Mouse (Mus musculus) neural tube, embryonic 12.5 days (tissue): ENCODE data around the gene Arf3. TPM values are rescaled to one million over a fixed set of nuclear protein-coding genes. Genes with fewer than 3 reads are reported as not detected.

ENCODE experiments used
- ATAC-seq: fragments of 200-750 bp; cut with Nextera tagmentation; 2 replicates; pipeline ENCODE4 v1.8.0; 2017; ENCODE audit warnings: low read depth, mild to moderate bottlenecking, moderate TSS enrichment, moderate library complexity; ENCODE audit not compliant: low FRiP score
- H3K27ac ChIP-seq: fragments of 300-500 bp; sonication (generic); 2 replicates; pipeline ENCODE4 v1.5.1; 2016
- H3K27me3 ChIP-seq: fragments of 300-500 bp; sonication (generic); replicated peaks from 2 replicates; pipeline ENCODE4 v1.6.1; 2016; ENCODE audit warnings: mild to moderate bottlenecking
- H3K36me3 ChIP-seq: fragments of 300-500 bp; sonication (generic); 2 replicates; pipeline ENCODE4 v1.6.1; 2016; ENCODE audit warnings: mild to moderate bottlenecking
- H3K4me1 ChIP-seq: fragments of 300-500 bp; sonication (generic); 2 replicates; pipeline ENCODE4 v1.6.1; 2016
- H3K4me2 ChIP-seq: fragments of 300-500 bp; sonication (generic); replicated peaks from 2 replicates; pipeline ENCODE4 v1.6.1; 2016; ENCODE audit warnings: mild to moderate bottlenecking
- H3K4me3 ChIP-seq: fragments of 300-500 bp; sonication (generic); 2 replicates; pipeline ENCODE4 v1.5.1; 2016
- H3K9ac ChIP-seq: fragments of 300-500 bp; sonication (generic); 2 replicates; pipeline ENCODE4 v1.6.1; 2016; ENCODE audit warnings: mild to moderate bottlenecking
- H3K9me3 ChIP-seq: fragments of 300-500 bp; sonication (generic); 2 replicates; pipeline ENCODE4 v1.6.1; 2016; ENCODE audit warnings: mild to moderate bottlenecking
- WGBS: fragments of 180-500 bp; shearing (Covaris S2); methylation state at CpG from one replicate; pipeline ENCODE4 v1.1.7; 2016; 5-methylcytosine and 5-hydroxymethylcytosine counted together
- polyA plus RNA-seq: library from polyadenylated mRNA; unstranded; fragments of >200 nt; fragmentation: Nextera tagmentation; extraction: Ambion mirVana; gene quantifications from 2 replicates; pipeline ENCODE4 v1.2.1, GENCODE M21; 2016

Arf3 gene
- polyA plus RNA-seq, 1 experiment from 2014 or later: 77.4 TPM

DNA sequence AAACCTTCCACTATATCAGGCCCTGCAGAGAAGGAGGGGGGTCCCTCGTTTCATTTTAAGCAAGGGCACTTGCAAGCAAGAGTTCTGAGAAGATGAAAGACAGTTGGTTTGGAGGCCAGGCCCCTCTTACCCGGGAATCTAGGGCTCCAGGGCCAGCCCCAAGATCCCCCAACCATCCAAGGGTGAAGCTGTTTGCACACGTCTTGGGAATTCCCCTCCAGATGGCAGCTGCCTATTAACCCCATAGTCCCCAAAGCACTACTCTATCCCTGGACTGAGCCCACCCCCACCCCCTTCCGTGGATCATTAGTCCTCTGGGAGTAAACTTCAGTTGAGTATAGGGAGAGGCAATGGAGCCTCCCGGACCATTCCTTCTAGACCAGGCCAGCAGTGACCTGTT lies 12.5 kb upstream of the Arf3 start:
- ATAC-seq: 0 out of 2 replicates have a peak, but pooled peaks have one; percentile 18
- Histone ChIP-seq H3K27ac (no peak overlapping the region), H3K4me1 (peaks cover 43% of the 10 kb centered on the region), H3K9me3 (no peaks in the 10 kb centered on the region), H3K4me2 (0 out of 2 replicates have a peak overlapping the region, but pooled peaks have one; percentile 53), H3K36me3 (no peaks in the 10 kb centered on the region), H3K9ac (no peak overlapping the region), H3K4me3 (no peak overlapping the region), H3K27me3 (peaks cover 98% of the 10 kb centered on the region)
- WGBS: 0% methylated on average over 5 of the region's 5 CpGs

DNA sequence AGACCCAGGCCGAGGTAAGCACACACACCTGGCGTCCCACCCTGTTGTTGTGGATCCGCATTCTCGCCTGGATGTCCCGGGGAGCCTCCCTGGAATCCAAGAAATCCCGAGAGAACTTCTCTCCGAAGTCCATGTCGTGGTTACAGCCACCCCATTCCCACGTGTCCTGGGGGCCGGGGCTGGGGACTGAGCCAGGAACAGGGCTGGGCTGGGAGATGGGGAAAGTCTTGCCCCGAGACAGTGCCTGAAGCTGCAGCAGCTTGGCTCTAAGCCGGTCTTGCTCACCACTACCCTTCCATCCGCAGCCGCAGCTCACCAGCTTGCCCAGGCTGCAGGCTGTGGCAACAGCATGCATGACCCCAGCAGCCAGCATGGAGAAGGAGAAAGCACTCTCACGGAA lies 11.1 kb upstream of the Arf3 start:
- Histone ChIP-seq H3K4me3 (no peak overlapping the region), H3K36me3 (no peaks in the 10 kb centered on the region), H3K27me3 (peaks cover 97% of the 10 kb centered on the region), H3K4me1 (peaks cover 38% of the 10 kb centered on the region), H3K9ac (no peak overlapping the region), H3K9me3 (no peaks in the 10 kb centered on the region), H3K4me2 (no peak overlapping the region), H3K27ac (no peak overlapping the region)
- 4% methylated on average over 15 of the region's 15 CpGs for WGBS
- ATAC-seq: no peak

DNA sequence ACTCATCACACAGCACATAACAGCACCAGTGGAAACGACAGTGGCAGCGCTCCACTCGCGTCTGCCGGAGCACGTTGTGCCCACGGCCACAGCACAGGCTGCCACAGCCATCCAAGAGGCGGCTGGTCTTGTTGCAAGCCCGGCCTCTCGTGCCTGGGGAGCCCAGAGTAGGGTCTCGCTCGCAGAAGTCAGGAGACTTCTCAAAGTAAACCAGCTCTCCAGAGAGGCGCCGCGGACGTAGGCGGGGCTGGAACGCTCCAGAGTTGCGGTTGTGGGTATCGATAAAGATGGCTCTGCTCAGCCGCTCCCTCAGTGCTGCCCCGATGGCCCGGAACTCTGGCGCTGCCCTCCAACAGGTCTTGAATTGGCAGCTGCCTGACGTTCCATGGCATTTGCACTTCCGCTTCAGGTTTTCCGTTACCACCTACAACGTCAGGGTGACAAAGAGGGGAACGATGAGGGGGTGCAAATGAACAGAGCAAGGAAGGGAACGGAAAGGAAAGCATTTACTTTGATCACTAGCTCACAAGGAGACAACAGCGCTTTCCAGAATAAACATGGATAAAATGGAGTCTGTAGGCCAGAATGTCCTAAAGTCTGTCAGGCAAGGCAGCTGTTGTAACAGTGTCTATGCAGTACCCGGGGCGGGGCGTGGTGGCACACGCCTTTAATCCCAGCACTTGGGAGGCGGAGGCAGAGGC lies 9.6 kb upstream of the Arf3 start:
- H3K9me3 ChIP-seq: no peaks in the 10 kb centered on the region
- no peaks in the 10 kb centered on the region for H3K36me3 ChIP-seq
- peak overlapping the region; percentile 19 for H3K4me3 ChIP-seq
- no peak overlapping the region for H3K27ac ChIP-seq
- peak overlapping the region; percentile 50 for H3K4me2 ChIP-seq
- WGBS: 2% methylated on average over 36 of the region's 36 CpGs
- H3K4me1 ChIP-seq: peaks cover 30% of the 10 kb centered on the region
- ATAC-seq: no peak
- 0 out of 2 replicates have a peak overlapping the region, but pooled peaks have one; percentile 29 for H3K9ac ChIP-seq
- H3K27me3 ChIP-seq: peaks cover 97% of the 10 kb centered on the region

DNA sequence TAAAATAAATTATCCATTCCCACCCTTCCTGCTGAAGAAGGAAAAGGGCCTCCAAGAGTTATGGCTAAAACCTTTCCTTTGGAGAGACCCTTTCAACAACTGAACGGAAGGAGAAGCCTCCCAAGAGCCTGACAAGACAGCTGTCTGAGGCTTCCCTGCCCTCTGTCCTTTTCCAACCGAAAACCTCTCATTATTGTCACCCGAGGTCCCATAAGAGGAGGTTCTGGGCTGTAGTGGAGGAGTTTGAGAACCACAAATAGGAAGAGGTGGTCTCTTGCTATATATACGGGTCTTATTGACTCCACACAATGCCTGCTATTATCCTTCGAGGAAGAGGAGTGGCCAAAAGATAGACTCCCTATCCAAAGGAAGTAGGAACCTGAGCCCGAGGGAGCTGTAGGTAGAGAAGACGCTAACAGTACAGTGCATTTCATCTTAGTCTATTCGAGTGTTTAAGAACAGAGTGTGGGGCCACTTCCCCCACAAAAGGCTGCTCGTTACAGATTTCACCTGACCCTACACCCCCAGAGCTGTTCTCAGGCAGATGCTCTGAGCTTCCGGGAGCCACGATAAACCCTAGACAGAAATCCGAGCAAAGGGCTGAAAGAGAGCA lies 8.9 kb upstream of the Arf3 start:
- WGBS: 2% methylated on average over 12 of the region's 12 CpGs
- H3K36me3 ChIP-seq: no peaks in the 10 kb centered on the region
- H3K27me3 ChIP-seq: peaks cover 89% of the 10 kb centered on the region
- ATAC-seq: no peak
- H3K4me3 ChIP-seq: no peak overlapping the region
- peaks cover 23% of the 10 kb centered on the region for H3K4me1 ChIP-seq
- no peaks in the 10 kb centered on the region for H3K9me3 ChIP-seq
- no peak overlapping the region for H3K9ac ChIP-seq
- H3K27ac ChIP-seq: no peak overlapping the region
- peak overlapping the region; percentile 50 for H3K4me2 ChIP-seq

DNA sequence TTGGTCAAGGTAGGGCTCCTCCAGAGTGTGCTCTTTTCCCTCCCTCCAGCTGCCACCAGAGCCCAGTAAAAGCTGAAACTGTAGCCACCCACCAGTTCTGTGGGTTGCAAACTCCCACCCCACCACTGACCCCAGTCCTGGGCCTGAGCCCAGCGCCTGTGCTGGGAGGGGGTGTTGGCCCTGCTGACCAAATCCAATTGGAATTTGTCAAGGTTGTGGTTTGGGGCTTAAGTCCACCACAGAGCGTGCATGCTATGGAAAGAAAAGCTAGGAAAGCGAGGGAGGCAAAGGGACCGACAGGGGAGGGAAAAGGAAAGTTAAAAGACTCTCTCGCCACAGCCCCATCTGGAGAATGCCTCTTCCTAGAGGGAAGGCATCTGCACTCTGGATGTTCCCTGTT lies 5.2 kb upstream of the Arf3 start:
- H3K36me3 ChIP-seq: no peaks in the 10 kb centered on the region
- H3K9ac ChIP-seq: no peak overlapping the region
- H3K27ac ChIP-seq: no peak overlapping the region
- peaks cover 76% of the 10 kb centered on the region for H3K27me3 ChIP-seq
- WGBS: 15% methylated on average over 5 of the region's 5 CpGs
- no peak overlapping the region for H3K4me2 ChIP-seq
- H3K9me3 ChIP-seq: no peaks in the 10 kb centered on the region
- no peak for ATAC-seq
- no peak overlapping the region for H3K4me3 ChIP-seq
- H3K4me1 ChIP-seq: peaks cover 17% of the 10 kb centered on the region

DNA sequence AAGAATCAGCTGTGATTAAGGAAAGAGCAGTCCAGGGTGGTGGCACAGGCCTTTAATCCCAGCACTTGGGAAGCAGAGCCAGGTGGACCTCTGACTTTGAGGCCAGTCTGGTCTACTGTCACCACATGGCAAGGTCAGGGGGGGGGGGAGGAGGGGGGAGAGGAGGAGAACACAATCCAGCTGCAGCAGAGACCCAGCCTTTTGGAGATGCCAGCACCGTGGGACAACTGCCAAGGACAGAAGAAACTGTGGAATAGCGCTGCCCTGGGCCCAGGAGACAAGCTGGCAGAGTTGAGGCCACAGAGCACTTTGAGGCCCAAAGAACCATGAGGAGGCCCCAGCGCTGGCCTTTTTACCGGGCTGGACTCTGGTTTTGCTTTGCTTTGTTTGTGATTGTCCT lies 2.9 kb upstream of the Arf3 start:
- 65% methylated on average over 4 of the region's 4 CpGs for WGBS
- H3K27me3 ChIP-seq: peaks cover 53% of the 10 kb centered on the region

DNA sequence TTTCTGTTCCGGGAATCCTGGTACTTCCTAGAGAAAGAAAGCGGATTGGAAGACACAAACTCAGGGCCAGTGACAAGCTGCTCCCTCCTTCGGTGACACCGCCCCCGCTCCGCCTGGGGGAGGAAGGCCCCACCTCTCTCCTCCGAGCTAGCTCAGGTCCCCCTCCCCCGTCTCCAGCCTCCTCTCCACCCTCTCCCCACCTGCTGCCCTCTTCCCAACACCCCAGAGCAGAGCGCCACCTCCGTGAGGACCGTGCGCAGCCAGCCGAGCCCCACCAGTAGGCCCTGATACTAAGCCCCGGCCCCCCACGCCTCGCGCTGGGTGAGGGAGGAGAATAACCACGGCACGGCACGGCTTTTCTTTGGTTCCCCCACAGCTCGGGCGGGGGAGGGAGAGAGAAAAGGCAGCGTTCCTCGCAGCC lies 803 bp downstream of the Arf3 start:
- WGBS: under 1% methylated on average over 24 of the region's 24 CpGs
- Histone ChIP-seq H3K4me2 (peak overlapping the region; percentile 86), H3K4me3 (peak overlapping the region; percentile 97), H3K36me3 (peaks cover 26% of the 10 kb centered on the region), H3K27me3 (peaks cover 22% of the 10 kb centered on the region), H3K27ac (peak overlapping the region; percentile 86), H3K9ac (peak overlapping the region; percentile 94), H3K4me1 (peaks cover 23% of the 10 kb centered on the region), H3K9me3 (no peaks in the 10 kb centered on the region)
- peak; percentile 77 for ATAC-seq

More for the DNA sequence above, 2.9 kb upstream of the Arf3 start:
- H3K4me2 ChIP-seq: no peak overlapping the region
- H3K36me3 ChIP-seq: 0 out of 2 replicates have a peak, but pooled peaks cover under 1% of the 10 kb centered on the region
- H3K27ac ChIP-seq: no peak overlapping the region
- ATAC-seq: no peak
- no peak overlapping the region for H3K4me3 ChIP-seq
- H3K9me3 ChIP-seq: no peaks in the 10 kb centered on the region
- no peak overlapping the region for H3K9ac ChIP-seq
- H3K4me1 ChIP-seq: peaks cover 22% of the 10 kb centered on the region

DNA sequence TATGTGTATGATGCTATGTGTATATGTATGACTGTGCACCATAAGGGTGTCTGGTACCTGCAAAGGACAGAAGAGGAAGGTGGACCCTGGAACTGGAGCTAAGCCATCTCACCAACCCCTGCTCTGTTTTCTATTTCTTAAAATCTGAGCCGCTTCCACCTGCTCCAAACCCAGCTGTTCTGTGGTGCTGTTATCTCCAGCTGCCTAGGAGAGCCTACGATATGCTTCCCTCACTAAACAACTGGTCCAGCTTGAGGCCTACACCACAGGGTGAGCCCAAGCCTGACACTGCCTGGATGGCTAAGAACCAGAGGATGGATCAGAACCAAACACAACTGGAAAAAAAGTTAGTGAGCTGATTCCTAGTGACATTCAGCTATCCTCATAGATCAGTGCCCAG lies 8.9 kb downstream of the Arf3 start:
- Histone ChIP-seq H3K4me2 (no peak overlapping the region), H3K9ac (no peak overlapping the region), H3K36me3 (peaks cover 16% of the 10 kb centered on the region), H3K9me3 (no peaks in the 10 kb centered on the region), H3K4me3 (no peak overlapping the region), H3K27ac (no peak overlapping the region), H3K4me1 (no peaks in the 10 kb centered on the region), H3K27me3 (no peaks in the 10 kb centered on the region)
- WGBS: 93% methylated on average over 2 of the region's 2 CpGs
- ATAC-seq: no peak

DNA sequence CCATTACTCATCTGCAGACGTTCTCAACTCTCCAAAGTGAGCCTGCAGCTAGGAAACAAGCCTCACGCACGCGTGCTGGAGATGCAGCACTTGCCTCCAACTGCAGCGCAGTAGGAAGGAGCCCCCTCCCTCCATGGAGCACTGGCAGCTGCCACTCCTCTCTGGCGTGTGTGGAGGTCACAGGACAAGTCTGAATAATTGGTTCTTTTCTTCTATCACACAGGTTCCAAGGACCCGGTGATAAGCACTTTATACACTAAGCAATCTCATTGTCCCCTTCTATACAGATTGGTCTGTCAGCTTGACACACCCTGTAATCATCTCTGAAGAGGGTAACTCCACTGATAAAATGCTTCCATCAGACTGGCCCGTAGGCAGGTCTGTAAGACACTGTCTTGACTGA lies 10.0 kb downstream of the Arf3 start:
- H3K4me1 ChIP-seq: no peaks in the 10 kb centered on the region
- ATAC-seq: no peak
- no peaks in the 10 kb centered on the region for H3K9me3 ChIP-seq
- peaks cover 8% of the 10 kb centered on the region for H3K36me3 ChIP-seq
- no peak overlapping the region for H3K4me2 ChIP-seq
- H3K27ac ChIP-seq: no peak overlapping the region
- no peaks in the 10 kb centered on the region for H3K27me3 ChIP-seq
- H3K9ac ChIP-seq: no peak overlapping the region
- 78% methylated on average over 8 of the region's 8 CpGs for WGBS
- no peak overlapping the region for H3K4me3 ChIP-seq

DNA sequence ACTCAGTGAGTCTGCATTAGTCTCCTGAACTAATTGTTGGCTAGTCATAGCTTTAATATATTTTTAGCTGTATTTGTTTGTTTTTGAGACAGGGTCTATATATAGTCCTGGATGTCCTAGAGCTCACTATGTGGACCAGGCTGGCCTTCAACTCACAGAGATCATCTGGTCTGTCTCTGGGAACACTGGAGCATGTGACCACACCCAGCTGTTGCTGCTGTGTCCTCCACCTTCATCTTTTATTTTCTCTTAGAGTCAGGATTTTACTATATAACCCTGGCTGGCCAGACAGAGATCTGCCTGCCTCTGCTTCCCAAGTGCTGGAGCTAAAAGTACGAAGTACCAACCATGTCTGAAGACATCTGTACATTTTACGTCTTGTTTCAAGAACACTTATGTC lies 13.9 kb downstream of the Arf3 start:
- 98% methylated on average over 2 of the region's 2 CpGs for WGBS

DNA sequence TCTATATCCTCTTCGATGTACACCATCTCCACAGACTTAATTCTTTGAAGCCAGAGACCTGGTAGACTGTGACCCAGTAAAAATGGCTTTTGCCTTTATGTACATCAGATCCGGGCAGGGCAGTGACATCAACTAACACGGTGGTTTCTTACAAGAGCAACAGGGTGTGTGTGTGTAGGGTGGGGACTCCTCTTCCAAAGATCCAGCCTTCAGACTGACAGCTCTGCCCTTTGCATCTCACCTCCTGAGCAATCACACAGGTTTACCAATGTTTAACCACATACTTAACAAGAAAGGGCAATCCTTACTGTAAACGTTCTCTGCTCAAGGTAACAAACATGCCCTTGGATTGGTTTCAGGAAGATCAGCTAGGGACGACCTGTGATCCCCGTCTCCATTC lies 15.7 kb downstream of the Arf3 start:
- no peak overlapping the region for H3K4me3 ChIP-seq
- ATAC-seq: no peak
- 86% methylated on average over 6 of the region's 6 CpGs for WGBS

More for the DNA sequence above, 13.9 kb downstream of the Arf3 start:
- Histone ChIP-seq H3K36me3 (0 out of 2 replicates have a peak, but pooled peaks cover 3% of the 10 kb centered on the region), H3K27me3 (no peaks in the 10 kb centered on the region), H3K9me3 (no peaks in the 10 kb centered on the region), H3K27ac (no peak overlapping the region), H3K4me3 (no peak overlapping the region), H3K4me1 (no peaks in the 10 kb centered on the region), H3K9ac (no peak overlapping the region), H3K4me2 (no peak overlapping the region)
- no peak for ATAC-seq

DNA sequence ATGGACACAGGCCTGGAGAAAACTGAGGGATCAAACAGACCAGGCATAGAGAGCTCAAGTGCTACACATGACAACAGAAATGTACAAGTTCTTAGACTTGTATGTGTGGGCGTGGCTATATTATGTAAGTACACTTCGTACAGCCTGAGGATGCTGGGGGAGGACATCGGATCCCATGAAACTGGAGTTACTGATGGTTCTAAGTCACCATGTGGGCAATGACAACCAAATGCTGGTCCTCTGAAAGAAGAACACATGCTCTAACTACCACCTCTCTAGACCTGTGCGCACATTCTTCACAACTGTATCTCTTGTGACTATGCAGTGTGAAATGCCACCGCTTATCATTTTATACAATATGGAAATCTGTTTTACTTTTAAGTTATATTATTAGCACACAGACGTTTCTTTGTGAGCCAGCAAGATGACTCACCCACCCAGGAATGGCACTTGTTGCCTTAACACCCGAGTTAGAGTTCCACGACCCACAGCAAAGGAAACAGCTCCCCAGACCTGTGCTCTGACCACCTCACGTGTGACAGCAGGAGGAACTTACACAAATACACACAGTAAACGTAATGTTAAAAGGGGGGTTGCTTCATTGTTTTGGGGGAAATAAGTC lies 16.6 kb downstream of the Arf3 start:
- Histone ChIP-seq H3K9me3 (no peaks in the 10 kb centered on the region), H3K27ac (no peak overlapping the region), H3K27me3 (no peaks in the 10 kb centered on the region), H3K9ac (no peak overlapping the region), H3K36me3 (peaks cover 18% of the 10 kb centered on the region), H3K4me1 (no peaks in the 10 kb centered on the region), H3K4me3 (no peak overlapping the region), H3K4me2 (no peak overlapping the region)
- 89% methylated on average over 10 of the region's 10 CpGs for whole genome bisulfite sequencing
- ATAC-seq: no peak

More for the DNA sequence above, 15.7 kb downstream of the Arf3 start:
- no peaks in the 10 kb centered on the region for H3K9me3 ChIP-seq
- no peak overlapping the region for H3K4me2 ChIP-seq
- peaks cover 13% of the 10 kb centered on the region for H3K36me3 ChIP-seq
- no peaks in the 10 kb centered on the region for H3K27me3 ChIP-seq
- H3K9ac ChIP-seq: no peak overlapping the region
- no peaks in the 10 kb centered on the region for H3K4me1 ChIP-seq
- no peak overlapping the region for H3K27ac ChIP-seq
